Mouse (Mus musculus) brown adipose tissue, adult 24 weeks (tissue): ENCODE data around the gene Zfp319. TPM values are rescaled to one million over a fixed set of nuclear protein-coding genes. Genes with fewer than 3 reads are reported as not detected.

Experiments used
- H3K27ac ChIP-seq: fragments of 200-500 bp; replicated peaks from 2 replicates; pipeline ENCODE4 v1.5.1; 2012; ENCODE audit warnings: low read depth, mild to moderate bottlenecking, low read length
- H3K4me1 ChIP-seq: fragments of 200-500 bp; 2 replicates; pipeline ENCODE4 v1.6.1; 2012; ENCODE audit warnings: low read length, mixed read lengths; ENCODE audit not compliant: control insufficient read depth, insufficient read depth, insufficient read length
- H3K4me3 ChIP-seq: fragments of 200-500 bp; 2 replicates; pipeline ENCODE4 v1.5.1; 2012; ENCODE audit warnings: low read depth, mild to moderate bottlenecking, low read length, moderate library complexity; ENCODE audit not compliant: insufficient read depth
- polyA plus RNA-seq: library from polyadenylated mRNA; stranded (reverse); fragments of >200 nt; gene quantifications from 2 replicates; pipeline ENCODE4 v1.2.4, GENCODE M21; 2012; ENCODE audit not compliant: missing spikeins, insufficient read depth, insufficient read length

Zfp319 gene
- polyA plus RNA-seq, 1 experiment: 1.3 TPM

GRCm38 (mm10) chr8:95358550-95359411 is 27.0 kb upstream of the Zfp319 start:
- H3K27ac ChIP-seq: no peak overlapping the region
- H3K4me1 ChIP-seq: peaks cover 46% of the 10 kb centered on the region
- H3K4me3 ChIP-seq: no peak overlapping the region

GRCm38 (mm10) chr8:95354606-95355005 is 22.9 kb upstream of the Zfp319 start:
- Histone ChIP-seq H3K4me3 (peak overlapping the region; percentile 85; the same call in 1 of the 2 replicates), H3K27ac (0 out of 2 replicates have a peak overlapping the region, but pooled peaks have one; percentile 21), H3K4me1 (peaks cover 27% of the 10 kb centered on the region)

- Histone ChIP-seq H3K27ac (peak overlapping the region; percentile 80), H3K4me1 (peaks cover 27% of the 10 kb centered on the region), H3K4me3 (peak overlapping the region; percentile 85)
Measured at GRCm38 (mm10) chr8:95352871-95353866, 21.4 kb upstream of the Zfp319 start.

GRCm38 (mm10) chr8:95352151-95352870 is 20.6 kb upstream of the Zfp319 start, which contains the start of gene Mmp15:
Gene Mmp15, plus strand, starts transcription at chr8:95352268.
- Histone ChIP-seq H3K4me3 (peak within 1 kb of the TSS; percentile 85), H3K27ac (peak within 1 kb of the TSS; percentile 80), H3K4me1 (peaks cover 26% of the 10 kb centered on the region)

- Histone ChIP-seq H3K4me1 (peaks cover 24% of the 10 kb centered on the region), H3K27ac (no peak overlapping the region), H3K4me3 (peak overlapping the region; percentile 85)
Measured at GRCm38 (mm10) chr8:95351461-95351860, 19.7 kb upstream of the Zfp319 start.

GRCm38 (mm10) chr8:95348811-95349630 is 17.3 kb upstream of the Zfp319 start:
- no peak overlapping the region for H3K4me3 ChIP-seq
- no peak overlapping the region for H3K27ac ChIP-seq
- H3K4me1 ChIP-seq: peaks cover 8% of the 10 kb centered on the region

GRCm38 (mm10) chr8:95348356-95348755 is 16.6 kb upstream of the Zfp319 start:
- peaks cover 8% of the 10 kb centered on the region for H3K4me1 ChIP-seq
- H3K4me3 ChIP-seq: no peak overlapping the region
- H3K27ac ChIP-seq: no peak overlapping the region

GRCm38 (mm10) chr8:95346643-95347545 is 15.1 kb upstream of the Zfp319 start:
- Histone ChIP-seq H3K4me3 (no peak overlapping the region), H3K4me1 (peaks cover 8% of the 10 kb centered on the region), H3K27ac (no peak overlapping the region)

GRCm38 (mm10) chr8:95344668-95345067 is 12.9 kb upstream of the Zfp319 start:
- Histone ChIP-seq H3K4me3 (no peak overlapping the region), H3K27ac (no peak overlapping the region), H3K4me1 (peaks cover 8% of the 10 kb centered on the region)

GRCm38 (mm10) chr8:95341721-95342120 is 10.0 kb upstream of the Zfp319 start:
- Histone ChIP-seq H3K4me1 (no peaks in the 10 kb centered on the region), H3K27ac (no peak overlapping the region), H3K4me3 (no peak overlapping the region)

- Histone ChIP-seq H3K4me3 (no peak overlapping the region), H3K27ac (no peak overlapping the region), H3K4me1 (no peaks in the 10 kb centered on the region)
Measured at GRCm38 (mm10) chr8:95336363-95336762, 4.6 kb upstream of the Zfp319 start.

- H3K4me3 ChIP-seq: no peak overlapping the region
- H3K4me1 ChIP-seq: no peaks in the 10 kb centered on the region
- H3K27ac ChIP-seq: no peak overlapping the region
Measured at GRCm38 (mm10) chr8:95335706-95336105, 4.0 kb upstream of the Zfp319 start.
